Mouse (Mus musculus): ENCODE measurements around the gene Fcer1g. TPM values are rescaled to one million over a fixed set of nuclear protein-coding genes. Genes with fewer than 3 reads are reported as not detected.

Fcer1g gene
- total and polyA plus RNA-seq, 3 experiments, result 0.08 to 0.71 TPM; not detected in 1

GRCm38 (mm10) chr1:171262594-171263130 lies 28.5 kb upstream of the Fcer1g start:
- DNase-seq (ENCODE audit: low spot score) (no peak), ATAC-seq (ENCODE audit: extremely low read depth, insufficient number of reproducible peaks, low FRiP score, poor library complexity, severe bottlenecking) (no peak)
- Histone ChIP-seq H3K36me3 (replicated peaks) (no peaks in the 10 kb centered on the region), H3K27me3 (ENCODE audit: insufficient read depth, low read length) (peaks cover 38% of the 10 kb centered on the region), H3K9me3 (replicated peaks) (no peaks in the 10 kb centered on the region), H3K4me3 (ENCODE audit: low read depth, low read length) (no peak overlapping the region), H3K4me1 (ENCODE audit: insufficient read depth, low read depth, low read length) (peaks cover 15% of the 10 kb centered on the region)
- no peak for TF ChIP-seq GATA1 (IDR thresholded peaks at IDR 0.05; ENCODE audit: borderline replicate concordance, low read length)
- no peak for TF ChIP-seq CTCF (IDR thresholded peaks at IDR 0.05; ENCODE audit: low read depth, low read length)
- no peak for TF ChIP-seq TAL1 (conservative IDR thresholded peaks at IDR 0.05; ENCODE audit: low read depth, low read length)
- TF ChIP-seq GATA2 (IDR thresholded peaks at IDR 0.05; ENCODE audit: borderline replicate concordance, low read depth, low read length), result no peak
- TF ChIP-seq POLR2AphosphoS5 (IDR thresholded peaks at IDR 0.05; ENCODE audit: insufficient replicate concordance, low read depth, low read length), result no peak

DNA sequence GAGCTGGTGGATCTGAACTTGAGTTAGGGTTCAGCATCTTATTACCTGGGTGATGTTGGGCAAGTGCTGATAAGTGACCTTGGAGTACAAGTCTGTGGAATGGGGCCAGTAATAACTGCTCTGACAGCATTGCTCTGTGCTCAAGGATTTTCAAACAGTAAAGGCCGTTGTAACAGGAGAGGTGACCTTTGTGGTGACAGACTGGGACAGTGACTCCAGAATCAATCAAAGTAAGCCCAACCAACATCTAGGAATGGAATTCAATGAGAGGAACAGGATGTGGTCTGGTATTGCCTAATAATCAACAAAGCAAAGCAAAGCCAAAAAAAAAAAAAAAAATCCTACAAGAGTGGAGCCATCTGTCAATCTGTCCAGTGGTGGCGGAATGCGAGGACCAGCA lies 26.2 kb upstream of the Fcer1g start:
- no peak for ATAC-seq (ENCODE audit: extremely low read depth, insufficient number of reproducible peaks, low FRiP score, poor library complexity, severe bottlenecking)
- Histone ChIP-seq H3K9me3 (replicated peaks) (no peaks in the 10 kb centered on the region), H3K4me1 (ENCODE audit: insufficient read depth, low read depth, low read length) (peaks cover 21% of the 10 kb centered on the region), H3K4me3 (ENCODE audit: low read depth, low read length) (no peak overlapping the region), H3K36me3 (replicated peaks) (no peaks in the 10 kb centered on the region), H3K27me3 (ENCODE audit: insufficient read depth, low read length) (peaks cover 47% of the 10 kb centered on the region)
- DNase-seq (ENCODE audit: low spot score), result no peak
- TF ChIP-seq GATA2 (IDR thresholded peaks at IDR 0.05; ENCODE audit: borderline replicate concordance, low read depth, low read length), result no peak
- TF ChIP-seq CTCF (IDR thresholded peaks at IDR 0.05; ENCODE audit: low read depth, low read length), result no peak
- TF ChIP-seq POLR2AphosphoS5 (IDR thresholded peaks at IDR 0.05; ENCODE audit: insufficient replicate concordance, low read depth, low read length), result no peak
- no peak for TF ChIP-seq GATA1 (IDR thresholded peaks at IDR 0.05; ENCODE audit: borderline replicate concordance, low read length)
- TF ChIP-seq TAL1 (conservative IDR thresholded peaks at IDR 0.05; ENCODE audit: low read depth, low read length), result no peak

DNA sequence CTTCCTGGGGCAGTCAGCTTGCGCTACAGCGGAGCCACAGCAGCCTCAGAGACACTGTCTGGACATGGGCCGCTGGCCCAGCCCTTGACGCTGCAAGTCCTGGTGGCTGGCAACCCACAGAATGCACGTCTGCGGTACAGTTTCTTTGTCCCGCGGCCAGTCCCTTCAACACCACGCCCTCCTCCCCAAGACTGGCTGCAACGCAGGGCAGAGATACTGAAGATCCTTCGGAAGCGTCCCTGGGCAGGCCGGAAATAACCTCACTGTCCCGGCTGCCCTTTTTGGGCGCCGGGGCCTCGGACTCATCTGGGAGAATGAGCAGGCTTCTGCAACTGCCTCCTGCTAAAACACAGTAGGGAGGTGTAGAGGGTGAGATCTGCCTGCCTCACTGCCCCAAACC lies 24.8 kb upstream of the Fcer1g start:
- no peak for DNase-seq (ENCODE audit: low spot score)
- Histone ChIP-seq H3K4me3 (ENCODE audit: low read depth, low read length) (no peak overlapping the region), H3K4me1 (ENCODE audit: insufficient read depth, low read depth, low read length) (peaks cover 21% of the 10 kb centered on the region), H3K36me3 (replicated peaks) (no peaks in the 10 kb centered on the region), H3K27me3 (ENCODE audit: insufficient read depth, low read length) (peaks cover 52% of the 10 kb centered on the region), H3K9me3 (replicated peaks) (no peaks in the 10 kb centered on the region)
- no peak for ATAC-seq (ENCODE audit: extremely low read depth, insufficient number of reproducible peaks, low FRiP score, poor library complexity, severe bottlenecking)
- TF ChIP-seq GATA1 (IDR thresholded peaks at IDR 0.05; ENCODE audit: borderline replicate concordance, low read length) (no peak), GATA2 (IDR thresholded peaks at IDR 0.05; ENCODE audit: borderline replicate concordance, low read depth, low read length) (no peak), CTCF (IDR thresholded peaks at IDR 0.05; ENCODE audit: low read depth, low read length) (no peak), POLR2AphosphoS5 (IDR thresholded peaks at IDR 0.05; ENCODE audit: insufficient replicate concordance, low read depth, low read length) (no peak), TAL1 (conservative IDR thresholded peaks at IDR 0.05; ENCODE audit: low read depth, low read length) (no peak)

- no peaks in the 10 kb centered on the region for H3K36me3 ChIP-seq (replicated peaks)
- H3K4me3 ChIP-seq (ENCODE audit: low read depth, low read length), result no peak overlapping the region
- H3K27me3 ChIP-seq (ENCODE audit: insufficient read depth, low read length), result peaks cover 58% of the 10 kb centered on the region
- DNase-seq (ENCODE audit: low spot score) (no peak), ATAC-seq (ENCODE audit: extremely low read depth, insufficient number of reproducible peaks, low FRiP score, poor library complexity, severe bottlenecking) (no peak)
- no peaks in the 10 kb centered on the region for H3K9me3 ChIP-seq (replicated peaks)
- TF ChIP-seq TAL1 (conservative IDR thresholded peaks at IDR 0.05; ENCODE audit: low read depth, low read length), result no peak
- no peak for TF ChIP-seq POLR2AphosphoS5 (IDR thresholded peaks at IDR 0.05; ENCODE audit: insufficient replicate concordance, low read depth, low read length)
- TF ChIP-seq GATA2 (IDR thresholded peaks at IDR 0.05; ENCODE audit: borderline replicate concordance, low read depth, low read length), result no peak
- TF ChIP-seq GATA1 (IDR thresholded peaks at IDR 0.05; ENCODE audit: borderline replicate concordance, low read length), result no peak
- peaks cover 21% of the 10 kb centered on the region for H3K4me1 ChIP-seq (ENCODE audit: insufficient read depth, low read depth, low read length)
These were observed 23.6 kb upstream of the Fcer1g start for GRCm38 (mm10) chr1:171257781-171258180.

DNA sequence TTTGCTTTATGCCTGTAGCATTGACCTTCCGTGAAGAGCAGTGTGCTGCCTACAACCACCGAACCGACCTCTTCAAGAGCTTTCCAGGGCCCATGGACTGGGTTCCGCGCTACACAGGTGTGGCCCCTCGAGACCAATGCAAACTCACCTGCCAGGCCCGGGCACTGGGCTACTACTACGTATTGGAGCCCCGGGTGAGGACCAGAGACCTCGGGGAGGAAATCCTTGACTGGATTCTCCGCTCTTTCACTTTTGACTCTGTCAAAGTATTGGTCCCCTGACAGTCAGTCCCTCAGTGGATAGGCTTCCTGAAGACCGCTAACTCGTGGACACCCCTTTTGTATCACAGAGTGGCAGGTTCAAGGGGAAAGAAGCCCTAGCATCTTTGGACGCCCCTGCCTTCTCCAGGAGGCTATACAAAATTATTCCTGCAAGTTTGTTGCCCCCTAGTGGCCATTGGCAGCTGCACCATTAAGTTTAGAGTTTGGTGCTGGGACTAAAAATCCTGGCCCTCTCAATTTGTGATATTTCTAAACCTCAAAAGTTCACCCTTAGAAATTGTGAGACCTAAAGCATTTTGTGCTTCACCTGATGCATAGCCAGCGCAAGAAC lies 22.9 kb upstream of the Fcer1g start:
- ATAC-seq (ENCODE audit: extremely low read depth, insufficient number of reproducible peaks, low FRiP score, poor library complexity, severe bottlenecking), result peak; percentile 63; the same call in 1 of the 2 replicates
- Histone ChIP-seq H3K27me3 (ENCODE audit: insufficient read depth, low read length) (peaks cover 59% of the 10 kb centered on the region), H3K4me1 (ENCODE audit: insufficient read depth, low read depth, low read length) (peaks cover 24% of the 10 kb centered on the region), H3K4me3 (ENCODE audit: low read depth, low read length) (no peak overlapping the region), H3K36me3 (replicated peaks) (no peaks in the 10 kb centered on the region), H3K9me3 (replicated peaks) (no peaks in the 10 kb centered on the region)
- peak; percentile 44; the same call in 1 of the 2 replicates for TF ChIP-seq CTCF (IDR thresholded peaks at IDR 0.05; ENCODE audit: low read depth, low read length)
- no peak for TF ChIP-seq GATA2 (IDR thresholded peaks at IDR 0.05; ENCODE audit: borderline replicate concordance, low read depth, low read length)
- DNase-seq (ENCODE audit: low spot score), result no peak

GRCm38 (mm10) chr1:171256095-171256818 lies 22.1 kb upstream of the Fcer1g start:
- peaks cover 61% of the 10 kb centered on the region for H3K27me3 ChIP-seq (ENCODE audit: insufficient read depth, low read length)
- peaks cover 29% of the 10 kb centered on the region for H3K4me1 ChIP-seq (ENCODE audit: insufficient read depth, low read depth, low read length)
- H3K9me3 ChIP-seq (replicated peaks), result no peaks in the 10 kb centered on the region
- no peak overlapping the region for H3K4me3 ChIP-seq (ENCODE audit: low read depth, low read length)
- no peaks in the 10 kb centered on the region for H3K36me3 ChIP-seq (replicated peaks)
- TF ChIP-seq GATA2 (IDR thresholded peaks at IDR 0.05; ENCODE audit: borderline replicate concordance, low read depth, low read length), result no peak
- no peak for TF ChIP-seq TAL1 (conservative IDR thresholded peaks at IDR 0.05; ENCODE audit: low read depth, low read length)
- no peak for TF ChIP-seq CTCF (IDR thresholded peaks at IDR 0.05; ENCODE audit: low read depth, low read length)
- no peak for TF ChIP-seq GATA1 (IDR thresholded peaks at IDR 0.05; ENCODE audit: borderline replicate concordance, low read length)
- no peak for TF ChIP-seq POLR2AphosphoS5 (IDR thresholded peaks at IDR 0.05; ENCODE audit: insufficient replicate concordance, low read depth, low read length)
- ATAC-seq (ENCODE audit: extremely low read depth, insufficient number of reproducible peaks, low FRiP score, poor library complexity, severe bottlenecking) (no peak), DNase-seq (ENCODE audit: low spot score) (no peak)

Measured in G1E (cell line).